Mouse (Mus musculus) midbrain, postnatal 0 days (tissue): ENCODE data around the gene Ccn5. TPM values are rescaled to one million over a fixed set of nuclear protein-coding genes. Genes with fewer than 3 reads are reported as not detected.

Experiments used
- ATAC-seq: fragments of 200-750 bp; cut with Nextera tagmentation; 2 replicates; pipeline ENCODE4 v1.8.0; 2017; ENCODE audit warnings: moderate number of reproducible peaks, mild to moderate bottlenecking, moderate TSS enrichment, moderate library complexity; ENCODE audit not compliant: low FRiP score
- DNase-seq: peaks from one replicate; pipeline ENCODE4 v3.0.0-alpha.2; 2015; ENCODE audit warnings: low spot score
- H3K27ac ChIP-seq: fragments of 300-500 bp; sonication (generic); 2 replicates; pipeline ENCODE4 v1.5.1; 2014; ENCODE audit warnings: low read depth, mild to moderate bottlenecking, low read length, mixed read lengths
- H3K27me3 ChIP-seq: fragments of 300-500 bp; sonication (generic); 2 replicates; pipeline ENCODE4 v1.6.1; 2014; ENCODE audit warnings: low read length, control low read depth, mixed read lengths; ENCODE audit not compliant: insufficient read depth
- H3K36me3 ChIP-seq: fragments of 300-500 bp; sonication (generic); 2 replicates; pipeline ENCODE4 v1.6.1; 2014; ENCODE audit warnings: low read length, control low read depth, mixed read lengths; ENCODE audit not compliant: insufficient read depth
- H3K4me1 ChIP-seq: fragments of 300-500 bp; sonication (generic); 2 replicates; pipeline ENCODE4 v1.6.1; 2014; ENCODE audit warnings: mild to moderate bottlenecking, control low read depth, antibody characterized with exemption, low read length, mixed read lengths; ENCODE audit not compliant: insufficient read depth
- H3K4me2 ChIP-seq: fragments of 300-500 bp; sonication (generic); 2 replicates; pipeline ENCODE4 v1.6.1; 2014; ENCODE audit warnings: low read depth, mild to moderate bottlenecking, low read length, mixed read lengths; ENCODE audit not compliant: poor library complexity, severe bottlenecking
- H3K4me3 ChIP-seq: fragments of 300-500 bp; sonication (generic); 2 replicates; pipeline ENCODE4 v1.5.1; 2014; ENCODE audit warnings: low read depth, mild to moderate bottlenecking, low read length, moderate library complexity
- H3K9ac ChIP-seq: fragments of 300-500 bp; sonication (generic); replicated peaks from 2 replicates; pipeline ENCODE4 v1.6.1; 2014; ENCODE audit warnings: mild to moderate bottlenecking, low read length, moderate library complexity, mixed read lengths; ENCODE audit not compliant: poor library complexity, severe bottlenecking
- H3K9me3 ChIP-seq: fragments of 300-500 bp; sonication (generic); 2 replicates; pipeline ENCODE4 v1.6.1; 2016; ENCODE audit warnings: low read length, control low read depth
- CTCF ChIP-seq: IDR thresholded peaks from 2 replicates; pipeline ENCODE4 v1.5.1; 2016; ENCODE audit warnings: antibody characterized with exemption, mild to moderate bottlenecking
- WGBS: fragments of 180-500 bp; shearing (Covaris S2); extraction: QIAGEN DNeasy Blood & Tissue Kit; methylation state at CpG from one replicate; pipeline ENCODE4 v1.1.7; 2014; 5-methylcytosine and 5-hydroxymethylcytosine counted together
- polyA plus RNA-seq: library from polyadenylated mRNA; unstranded; fragments of >200 nt; fragmentation: Nextera tagmentation; extraction: Ambion mirVana; gene quantifications from 2 replicates; pipeline ENCODE4 v1.2.1, GENCODE M21; 2015
- total RNA-seq: library from RNA; depleted of rRNA; stranded (reverse); fragments of >200 nt; gene quantifications from 2 replicates; pipeline ENCODE4 v1.2.3, GENCODE M21; 2014; rRNA removed

Gene Ccn5
- 0.19 and 0.22 TPM in 2 replicates for total RNA-seq
- polyA plus RNA-seq = 0.32 and 0.69 TPM in 2 replicates

DNA sequence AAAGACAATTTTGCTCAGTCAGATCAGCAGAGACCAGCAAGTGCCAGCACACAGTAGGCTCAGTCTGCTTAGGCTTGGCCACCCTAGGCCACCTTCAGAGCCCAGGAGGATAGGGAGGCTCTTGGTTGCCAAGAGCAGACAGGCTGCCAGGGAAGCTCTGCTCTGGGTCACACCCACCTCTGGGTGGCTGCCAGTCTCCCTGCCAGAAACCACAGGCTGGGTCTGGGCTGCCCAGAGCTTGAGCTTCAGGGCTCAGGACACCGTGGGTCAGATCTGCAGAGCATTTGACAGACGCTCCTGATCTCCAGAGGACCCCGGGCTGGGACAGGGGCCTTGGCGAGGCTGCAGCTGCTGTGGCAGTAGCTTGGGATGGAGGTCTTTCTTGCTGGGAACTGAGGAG, at the start of gene Ccn5:
TSS of gene Ccn5 (plus strand) at position 255 of the 400 bp plus-strand sequence.
- no peak for TF ChIP-seq CTCF
- Histone ChIP-seq H3K27ac (no peak within 1 kb of the TSS), H3K9me3 (no peaks in the 10 kb centered on the region), H3K27me3 (no peaks in the 10 kb centered on the region), H3K9ac (no peak within 1 kb of the TSS), H3K4me2 (no peak within 1 kb of the TSS), H3K4me3 (no peak within 1 kb of the TSS), H3K4me1 (no peaks in the 10 kb centered on the region), H3K36me3 (no peaks in the 10 kb centered on the region)
- ATAC-seq = no peak
- DNase-seq = peak; percentile 76
- WGBS = 68% methylated on average over 4 of the region's 4 CpGs

DNA sequence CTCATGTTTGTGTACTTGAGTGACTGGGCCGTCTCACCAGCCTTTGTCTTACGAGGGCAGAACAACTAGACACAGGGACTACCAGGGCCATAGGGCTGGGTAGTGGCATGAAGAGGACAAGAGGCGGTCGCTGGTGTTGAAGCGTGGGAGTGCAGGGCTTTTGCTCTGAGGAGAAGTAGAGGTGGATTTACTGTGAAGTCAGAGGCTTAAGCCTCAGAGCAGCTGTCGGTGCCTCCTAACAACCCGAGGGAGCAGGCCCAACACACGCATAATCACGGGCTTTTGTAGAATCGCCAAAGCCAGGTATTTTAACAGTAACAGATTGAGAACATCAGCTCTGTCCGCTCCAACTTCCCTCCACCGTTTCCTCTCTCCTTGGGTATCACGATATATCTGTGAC, 44.0 kb upstream of the Ccn5 start:
- no peak overlapping the region for H3K4me3 ChIP-seq
- TF ChIP-seq CTCF = no peak
- no peak for DNase-seq
- H3K4me1 ChIP-seq = no peaks in the 10 kb centered on the region
- no peak overlapping the region for H3K27ac ChIP-seq
- H3K27me3 ChIP-seq = peaks cover 3% of the 10 kb centered on the region; the same call in 1 of the 2 replicates
- no peaks in the 10 kb centered on the region for H3K36me3 ChIP-seq
- no peak for ATAC-seq
- no peaks in the 10 kb centered on the region for H3K9me3 ChIP-seq
- 10% methylated on average over 13 of the region's 13 CpGs for WGBS
- no peak overlapping the region for H3K4me2 ChIP-seq
- no peak overlapping the region for H3K9ac ChIP-seq

DNA sequence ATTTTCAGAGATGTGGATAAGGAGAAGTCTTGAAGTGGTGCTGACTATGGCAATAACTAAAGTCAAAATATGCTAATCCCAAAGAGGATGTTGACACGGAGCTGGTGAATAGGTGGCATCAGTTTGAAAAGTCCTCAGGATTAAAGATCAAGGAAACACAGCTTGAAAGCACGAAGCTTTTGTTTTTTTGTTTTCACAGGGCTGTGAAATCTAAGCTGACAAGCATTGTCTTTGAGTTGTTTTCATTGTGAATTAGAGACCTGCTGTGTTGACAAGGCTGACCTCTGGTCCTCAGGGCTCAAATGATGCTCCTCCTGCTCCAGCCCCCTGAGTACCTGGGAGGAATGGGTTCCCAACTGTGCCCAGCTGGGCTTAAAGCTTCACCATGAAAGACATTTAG, 43.6 kb upstream of the Ccn5 start:
- no peak for TF ChIP-seq CTCF
- H3K4me2 ChIP-seq = no peak overlapping the region
- no peak overlapping the region for H3K4me3 ChIP-seq
- DNase-seq (no peak), ATAC-seq (no peak)
- H3K4me1 ChIP-seq = no peaks in the 10 kb centered on the region
- H3K9ac ChIP-seq = no peak overlapping the region
- H3K36me3 ChIP-seq = no peaks in the 10 kb centered on the region
- H3K27me3 ChIP-seq = peaks cover 3% of the 10 kb centered on the region; the same call in 1 of the 2 replicates
- H3K9me3 ChIP-seq = no peaks in the 10 kb centered on the region
- no peak overlapping the region for H3K27ac ChIP-seq
- 9% methylated on average over 2 of the region's 2 CpGs for WGBS

DNA sequence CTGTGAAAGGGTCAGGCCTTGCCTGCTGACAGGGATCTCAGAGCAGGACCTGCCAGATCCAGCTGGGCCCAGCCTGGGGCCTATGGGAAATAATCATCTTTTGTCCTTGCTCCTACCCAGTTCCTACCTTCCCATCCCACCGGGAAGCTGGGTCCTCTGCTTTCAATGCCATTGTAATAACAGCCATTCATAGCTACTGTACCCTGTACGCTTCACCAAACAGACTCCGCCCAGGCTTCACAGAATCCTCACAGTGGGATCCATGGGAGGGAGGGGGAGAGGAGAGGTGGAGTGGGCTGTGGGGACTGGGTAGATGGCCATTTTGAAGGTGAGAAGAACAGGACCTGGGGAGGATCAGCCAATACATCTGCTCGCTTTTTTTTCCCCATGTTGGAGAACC, 41.8 kb upstream of the Ccn5 start:
- H3K27me3 ChIP-seq = peaks cover 3% of the 10 kb centered on the region; the same call in 1 of the 2 replicates
- no peaks in the 10 kb centered on the region for H3K4me1 ChIP-seq
- H3K27ac ChIP-seq = no peak overlapping the region
- no peak overlapping the region for H3K4me3 ChIP-seq
- no peak for ATAC-seq
- no peaks in the 10 kb centered on the region for H3K36me3 ChIP-seq
- H3K9me3 ChIP-seq = no peaks in the 10 kb centered on the region
- H3K4me2 ChIP-seq = no peak overlapping the region
- 59% methylated on average over 4 of the region's 4 CpGs for WGBS
- DNase-seq = no peak
- TF ChIP-seq CTCF = no peak
- H3K9ac ChIP-seq = no peak overlapping the region

DNA sequence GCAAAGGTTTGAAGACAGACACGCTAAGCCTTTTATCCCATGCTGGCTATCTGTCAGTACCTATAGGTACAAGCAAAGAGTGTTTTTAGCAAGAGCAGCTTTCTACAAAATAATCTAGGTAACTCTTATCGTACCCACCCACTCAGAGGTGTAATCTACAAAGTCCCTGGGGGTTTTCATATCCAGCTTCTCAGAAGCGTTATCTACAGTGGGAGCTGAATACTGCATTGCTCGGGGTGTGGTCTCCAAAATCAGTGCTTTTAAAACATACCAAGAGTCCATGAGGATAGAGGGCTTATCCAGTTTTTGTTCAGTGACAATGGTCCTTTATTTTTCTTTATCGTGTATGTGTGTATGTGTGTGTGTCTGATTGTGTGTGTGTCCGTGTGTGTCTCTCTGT, 37.3 kb upstream of the Ccn5 start:
- TF ChIP-seq CTCF = no peak
- Histone ChIP-seq H3K36me3 (no peaks in the 10 kb centered on the region), H3K9ac (no peak overlapping the region), H3K4me2 (no peak overlapping the region), H3K27ac (no peak overlapping the region), H3K4me1 (no peaks in the 10 kb centered on the region), H3K4me3 (no peak overlapping the region), H3K9me3 (no peaks in the 10 kb centered on the region), H3K27me3 (no peaks in the 10 kb centered on the region)
- DNase-seq = no peak
- ATAC-seq = no peak
- 81% methylated on average over 6 of the region's 6 CpGs for WGBS

DNA sequence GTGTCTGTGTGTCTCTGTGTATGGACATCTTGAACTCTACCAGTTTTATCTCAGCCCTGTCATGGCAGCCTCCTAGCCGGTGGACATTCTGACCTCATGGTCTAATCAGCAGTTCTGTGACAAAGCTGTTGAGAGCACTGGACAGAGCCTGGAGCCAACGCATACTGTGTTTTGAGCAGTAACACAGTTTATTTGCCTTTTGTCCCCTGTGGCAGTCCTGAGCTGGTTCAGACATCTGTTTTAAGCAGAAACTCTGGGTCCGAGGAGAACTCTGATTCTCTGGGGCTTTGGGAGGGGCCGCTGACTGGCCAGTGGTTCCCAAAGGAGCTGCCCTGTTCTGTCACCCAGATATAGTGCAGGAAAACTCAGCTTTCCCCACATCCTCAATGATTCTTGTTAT, 36.8 kb upstream of the Ccn5 start:
- Histone ChIP-seq H3K27me3 (no peaks in the 10 kb centered on the region), H3K9me3 (no peaks in the 10 kb centered on the region), H3K4me1 (no peaks in the 10 kb centered on the region), H3K4me3 (no peak overlapping the region), H3K4me2 (no peak overlapping the region), H3K9ac (no peak overlapping the region), H3K36me3 (no peaks in the 10 kb centered on the region), H3K27ac (no peak overlapping the region)
- no peak for TF ChIP-seq CTCF
- WGBS = 78% methylated on average over 4 of the region's 4 CpGs
- DNase-seq (no peak), ATAC-seq (no peak)
